Mouse (Mus musculus): Measurements from ENCODE around the gene Lrrc8a.
A peak's percentile ranks its signal among the peaks of the same experiment; 100 is the strongest.

Lrrc8a gene

DNA sequence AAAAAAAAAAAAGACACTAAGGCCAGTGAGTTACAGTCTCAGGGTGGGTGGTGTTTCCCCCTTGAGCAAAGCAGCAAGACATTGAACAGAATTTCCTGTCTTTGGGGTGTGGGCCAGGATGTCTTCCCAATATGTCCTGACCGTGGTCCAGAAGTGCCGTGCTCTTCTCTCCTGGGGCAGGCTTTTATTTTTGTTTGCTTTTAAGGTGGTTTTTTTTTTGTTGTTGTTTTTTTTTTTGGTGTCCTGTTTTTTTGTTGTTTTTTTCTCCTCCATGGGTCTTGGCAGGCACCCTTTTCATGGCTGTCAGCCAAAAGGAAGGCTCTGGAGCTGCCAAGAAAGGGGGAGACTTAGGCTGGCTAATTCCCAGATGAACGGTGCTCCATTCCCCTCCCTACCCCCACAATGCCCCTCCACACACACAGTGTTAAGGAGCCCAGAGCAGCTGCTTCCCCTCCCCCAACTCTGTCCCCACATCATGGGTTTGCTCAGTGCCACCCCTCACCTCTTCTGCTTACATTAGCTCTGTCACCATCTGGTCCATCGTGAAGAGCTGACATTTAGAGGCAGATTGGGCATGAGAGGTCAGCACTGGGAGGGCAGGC lies 25.4 kb downstream of the Lrrc8a start:
- peak; percentile 70 to 80 for DNase-seq

DNA sequence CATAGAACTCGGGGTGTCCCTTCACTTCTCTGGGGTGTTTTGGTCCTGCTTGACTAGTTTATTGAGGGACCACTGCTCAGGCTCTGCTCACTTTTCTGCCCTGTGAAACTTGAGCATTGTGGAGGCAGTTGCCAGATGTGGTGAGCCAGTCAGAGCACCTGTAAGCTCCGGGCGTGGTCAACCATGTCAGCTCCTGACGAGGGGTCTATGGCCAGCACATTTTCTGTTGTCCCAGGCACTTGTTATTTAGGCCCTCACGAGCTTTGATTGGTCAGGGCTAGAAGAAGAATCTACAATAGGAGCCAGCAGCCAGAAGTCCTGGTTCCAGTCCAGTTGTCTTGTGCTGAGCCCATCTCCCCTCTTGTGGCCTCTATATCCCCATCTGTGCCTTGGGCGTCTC lies 26.3 kb downstream of the Lrrc8a start:
- DNase-seq, result no peak

DNA sequence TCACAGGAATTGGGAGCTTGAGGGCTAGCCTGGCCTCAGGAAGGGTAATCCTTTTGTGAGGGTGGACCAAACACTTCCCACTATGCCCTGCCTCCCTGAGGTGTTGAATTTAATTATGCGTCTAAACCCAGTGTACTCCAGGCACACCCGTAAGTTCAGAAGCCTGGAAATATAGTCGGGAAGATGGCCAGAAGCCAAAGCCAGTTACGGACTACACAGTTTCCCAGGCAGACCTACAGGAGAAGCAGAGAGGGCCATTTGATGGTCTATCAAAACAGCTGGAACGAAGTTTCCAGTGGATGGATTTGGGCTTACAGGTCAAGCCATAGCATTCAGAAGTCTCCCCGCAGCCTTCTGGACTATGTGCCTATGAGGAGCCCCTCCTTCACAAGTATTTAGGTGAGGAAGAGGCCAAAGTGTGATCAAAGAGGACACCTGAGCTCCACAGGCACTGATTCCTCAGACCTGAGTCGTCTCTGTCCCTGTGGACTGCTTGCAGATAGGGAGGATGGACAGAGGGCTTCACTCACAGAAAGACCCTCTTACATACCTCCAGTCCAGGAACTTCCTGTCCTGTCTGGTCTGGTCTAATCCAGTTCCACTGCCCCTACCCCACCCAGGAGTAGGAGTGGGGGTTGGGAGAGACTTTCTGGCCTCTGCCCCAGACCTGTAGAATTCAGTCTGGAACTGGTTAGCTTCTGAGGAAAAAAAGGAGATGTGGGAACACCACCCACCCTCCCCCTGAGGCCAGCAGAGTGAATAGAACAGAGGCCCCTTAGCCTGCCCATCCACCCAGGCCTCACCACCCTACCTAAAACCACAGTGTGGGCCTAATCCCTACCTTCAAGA lies 27.4 kb downstream of the Lrrc8a start:
- no peak for DNase-seq

DNA sequence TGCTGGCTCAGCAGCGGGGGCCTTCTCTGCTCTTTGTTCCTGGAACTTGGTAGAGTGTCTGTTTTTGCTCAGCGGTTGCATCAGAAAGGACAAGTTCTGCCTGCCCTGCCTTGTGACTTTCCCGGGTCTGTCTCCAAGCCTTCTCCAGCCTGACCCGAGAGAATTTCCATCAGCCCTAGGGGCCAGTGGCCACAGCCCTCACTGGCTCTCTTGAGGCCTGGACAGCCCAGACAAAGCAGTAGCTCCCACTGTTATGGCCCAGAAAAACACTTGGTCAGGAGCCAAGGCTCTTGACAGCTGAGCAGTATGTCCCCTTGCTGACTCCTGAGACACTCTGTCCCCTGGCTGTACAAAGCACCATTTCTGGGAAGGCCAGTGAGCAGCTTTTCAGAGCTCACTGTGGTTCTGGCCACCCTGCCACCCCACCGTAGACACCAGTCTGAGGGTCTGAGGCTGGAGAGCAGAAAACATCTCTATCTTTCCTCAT lies 28.3 kb downstream of the Lrrc8a start, which contains the start of gene Phyhd1:
Gene Phyhd1, plus strand, starts transcription at position 437 of the 487 bp plus-strand sequence.
- DNase-seq, result peak; percentile 74 to 76

DNA sequence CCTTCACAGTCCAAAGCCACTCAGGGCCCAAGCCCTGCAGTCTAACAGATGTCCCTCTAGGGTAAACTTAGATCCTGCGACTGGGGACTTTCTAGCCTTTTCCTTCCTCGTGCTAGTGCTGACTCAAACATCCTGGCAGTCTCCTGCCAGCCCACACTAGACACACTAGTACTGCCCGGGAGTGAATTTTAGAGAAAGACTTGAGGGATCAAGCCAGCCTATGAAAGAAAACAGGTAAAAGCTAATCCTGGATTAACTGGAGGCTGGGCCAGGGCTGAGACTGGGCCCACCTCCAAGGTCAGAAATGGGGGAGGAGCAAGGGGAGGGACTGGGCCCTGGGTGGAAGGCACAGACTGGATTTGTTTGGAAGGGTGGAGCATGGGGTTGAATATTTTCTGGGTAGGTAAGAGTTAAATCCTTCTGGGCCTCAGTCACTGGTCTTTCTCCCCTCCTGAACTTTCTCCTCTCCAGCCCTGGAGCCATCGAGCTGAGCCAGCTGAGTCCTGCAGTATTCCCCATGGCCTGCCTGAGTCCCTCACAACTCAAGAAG lies 29.0 kb downstream of the Lrrc8a start:
- DNase-seq, result peak; percentile 53

DNA sequence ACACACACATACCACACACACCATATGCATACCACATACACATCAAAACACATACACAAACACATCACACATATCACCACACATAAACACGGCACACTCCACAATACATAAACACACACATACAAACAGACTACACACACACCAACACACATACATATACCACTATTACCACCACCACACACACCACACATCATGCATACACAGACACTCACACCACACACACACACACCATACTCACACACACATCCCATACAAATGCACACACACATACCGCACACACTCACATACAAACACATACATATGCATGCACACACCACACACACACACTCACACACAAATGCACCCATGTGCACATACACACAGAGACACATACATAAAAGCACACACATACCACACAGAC lies 30.0 kb downstream of the Lrrc8a start:
- DNase-seq, result no peak

DNA sequence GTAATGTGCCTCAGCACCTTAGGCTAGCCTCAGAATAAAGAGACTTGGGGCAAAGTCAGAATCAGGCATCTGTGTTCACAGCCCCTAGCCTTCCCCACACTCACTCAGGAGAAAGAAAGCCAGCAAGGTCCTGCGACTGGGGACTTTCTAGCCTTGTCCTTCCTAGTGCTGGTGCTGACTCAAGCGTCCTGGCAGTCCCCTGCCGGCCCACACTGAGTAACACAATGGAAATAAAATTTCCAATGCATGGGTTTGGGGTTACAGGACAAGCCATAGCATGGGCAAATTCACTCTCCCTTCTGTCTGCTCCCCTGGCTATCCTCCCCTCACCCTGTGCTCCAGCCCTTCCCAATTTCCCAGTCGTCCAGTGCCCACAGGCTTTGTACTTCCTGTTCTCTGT lies 30.9 kb downstream of the Lrrc8a start:
- DNase-seq, result no peak

DNA sequence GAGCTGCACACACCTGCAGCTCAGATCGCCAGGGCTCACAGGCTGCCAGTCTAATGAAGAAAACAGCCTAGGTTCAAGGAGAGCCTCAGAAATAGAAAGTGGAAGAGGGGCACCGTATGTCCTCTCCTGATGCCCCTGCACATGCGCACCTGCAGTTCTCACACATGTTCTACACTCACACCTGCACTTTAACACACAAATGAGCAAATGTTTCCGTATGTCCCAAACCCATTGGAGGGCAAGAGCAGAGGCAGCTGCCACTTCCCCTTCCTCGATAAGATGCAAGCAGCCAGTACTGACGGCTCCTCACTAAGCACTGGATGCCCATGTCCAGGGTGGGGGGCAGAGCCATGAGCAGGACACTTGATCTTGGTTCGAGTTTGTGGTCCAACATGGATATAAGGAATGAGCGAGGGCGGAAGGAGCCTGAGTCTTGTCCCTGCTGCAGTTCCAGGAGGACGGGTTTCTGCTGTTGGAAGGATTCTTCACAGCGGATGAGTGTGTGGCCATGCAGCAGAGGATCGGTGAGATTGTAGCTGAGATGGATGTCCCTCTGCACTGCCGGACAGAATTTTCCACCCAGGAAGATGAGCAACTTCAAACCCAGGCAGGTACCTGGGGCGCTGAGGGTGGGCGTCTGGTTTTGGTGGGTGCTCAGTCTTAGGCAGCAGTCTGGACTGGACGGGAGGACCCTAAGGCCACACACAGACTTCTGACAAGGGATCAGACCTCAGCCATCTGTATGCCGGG lies 31.9 kb downstream of the Lrrc8a start:
- no peak for DNase-seq

DNA sequence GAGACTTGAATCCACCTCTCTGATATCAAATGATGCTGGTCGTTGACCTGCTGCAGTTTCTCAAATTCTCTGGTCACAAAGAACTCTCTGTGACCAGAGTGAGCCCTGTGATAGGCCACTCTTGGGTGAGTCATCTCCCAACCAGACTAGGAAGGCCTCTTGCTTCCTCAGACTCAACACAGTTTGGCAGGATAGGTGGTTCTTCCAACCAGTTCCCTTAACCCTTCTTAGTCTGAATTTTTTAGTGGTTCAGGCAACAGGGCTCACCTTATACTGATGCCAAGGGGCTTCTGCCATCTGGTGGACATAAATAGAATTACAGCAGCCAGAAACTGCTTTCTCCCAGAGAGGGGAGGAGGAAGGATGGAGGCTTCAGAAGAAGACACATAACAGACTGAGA lies 32.6 kb downstream of the Lrrc8a start:
- peak; percentile 79 to 85 for DNase-seq

DNA sequence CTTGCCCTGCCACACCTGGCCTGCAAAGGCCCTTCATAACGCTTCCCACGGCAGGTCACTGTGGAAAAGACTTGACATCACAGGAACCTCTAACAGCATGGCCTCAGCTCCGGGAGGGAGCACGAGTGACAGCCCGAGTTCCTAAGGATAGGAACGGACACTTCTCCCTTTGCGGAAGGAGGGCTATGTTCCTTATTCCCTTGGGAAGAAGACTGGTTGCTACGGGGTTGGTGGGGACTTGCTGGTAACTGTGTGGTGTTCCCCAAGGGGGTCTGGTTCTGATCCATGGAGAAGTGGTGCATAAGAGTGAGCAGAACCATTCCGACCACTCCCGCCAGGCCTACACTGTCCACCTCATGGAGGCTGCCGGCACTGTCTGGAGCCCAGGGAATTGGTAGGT lies 43.2 kb downstream of the Lrrc8a start, which contains the start of gene Gm28038:
Gene Gm28038, plus strand, starts transcription at position 301 of the 400 bp plus-strand sequence.
- DNase-seq, result no peak

DNA sequence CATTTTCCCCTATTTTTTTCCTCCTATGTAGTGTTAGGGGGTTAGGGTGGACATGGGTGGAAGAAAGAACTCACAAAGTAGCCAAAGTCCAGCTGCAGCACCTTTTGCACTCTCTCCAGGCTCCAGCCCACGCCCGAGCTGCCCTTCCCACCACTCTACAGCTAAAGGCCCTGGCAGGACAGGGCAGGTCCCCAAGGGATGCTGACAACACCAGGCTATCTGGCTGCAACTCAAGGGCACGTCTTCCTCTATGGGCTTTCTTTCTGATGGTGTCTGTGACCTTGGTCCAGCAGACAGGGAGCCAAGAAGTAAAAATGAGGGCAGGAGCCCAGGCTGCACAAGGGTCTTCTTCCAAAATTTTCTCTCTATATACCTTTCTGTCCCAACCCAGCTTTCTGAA lies 44.1 kb downstream of the Lrrc8a start:
- no peak for DNase-seq

DNA sequence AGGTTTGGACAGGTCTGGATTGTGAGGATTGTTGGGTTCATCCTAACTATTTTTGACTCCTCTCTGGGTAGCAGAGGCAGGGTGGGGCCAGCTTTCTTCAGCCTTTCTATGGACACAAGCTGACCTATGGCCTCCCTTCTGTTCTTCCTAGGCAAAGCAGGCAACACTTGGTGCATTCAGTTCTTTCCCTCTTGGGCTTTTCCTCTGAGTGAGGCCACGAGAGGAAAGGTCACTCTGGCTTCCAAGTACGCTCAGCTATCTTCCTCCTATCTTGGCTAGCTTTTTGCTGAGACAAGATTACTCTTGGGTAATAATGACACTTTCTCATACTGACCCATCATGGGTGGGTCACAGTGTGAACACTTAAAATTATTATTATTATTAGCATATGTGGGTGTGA lies 45.7 kb downstream of the Lrrc8a start:
- no peak for DNase-seq

DNA sequence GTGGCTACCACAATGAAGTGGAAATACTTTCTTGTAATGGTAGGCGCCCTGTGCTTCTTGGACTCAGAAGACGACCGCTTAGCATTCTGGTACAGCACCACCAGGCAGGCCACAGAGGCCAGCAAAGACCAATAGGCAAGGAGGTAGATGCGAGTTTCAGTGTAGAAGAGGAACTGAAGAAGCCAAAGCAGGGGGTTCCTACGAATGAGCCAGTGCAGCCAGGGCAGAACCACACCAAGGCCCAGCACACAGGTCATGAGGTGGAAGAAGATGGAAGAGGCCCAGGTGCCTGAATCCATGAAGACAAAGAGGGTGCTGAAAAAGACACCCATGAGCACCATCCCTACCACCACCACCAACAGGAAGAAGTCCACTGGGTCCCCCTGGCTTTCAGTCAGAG lies 47.5 kb downstream of the Lrrc8a start:
- no peak for DNase-seq

DNA sequence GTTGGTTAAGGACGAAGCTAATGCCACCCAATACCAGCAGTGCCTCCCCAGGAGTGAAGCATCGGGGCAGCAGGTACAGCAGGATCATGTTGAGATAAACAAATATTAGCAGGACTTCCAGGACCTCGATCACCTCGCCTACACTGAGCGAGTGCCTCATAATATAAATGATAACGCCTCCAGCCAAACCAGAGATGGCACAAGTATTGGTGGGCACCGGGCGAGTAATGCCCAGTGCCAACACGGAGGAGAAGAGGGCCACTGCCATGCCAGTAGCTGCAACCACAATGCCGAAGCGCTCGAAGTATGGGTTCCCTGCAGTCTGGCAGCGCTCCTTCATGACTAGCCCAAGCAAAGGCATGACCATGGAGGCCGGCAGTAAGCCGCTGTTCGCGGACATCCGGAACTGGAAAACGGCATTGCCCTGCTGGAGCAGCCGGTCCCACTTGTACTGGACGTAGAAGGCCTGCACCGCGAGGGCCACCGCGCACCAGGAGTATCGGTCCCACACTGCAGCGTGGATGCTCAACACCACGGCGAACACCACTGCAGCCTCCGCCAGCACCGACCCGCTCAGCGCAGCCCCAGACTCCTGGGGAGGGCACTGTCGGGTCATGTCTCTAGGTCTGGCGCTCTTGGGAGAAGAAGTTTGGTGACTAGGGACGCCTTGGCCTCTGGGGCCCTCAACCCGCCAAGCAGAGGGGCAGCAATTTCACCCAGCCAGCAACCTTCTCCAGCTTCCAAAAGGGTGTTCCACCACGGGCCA lies 48.1 kb downstream of the Lrrc8a start:
- peak in 1 of 2 experiments; percentile 42 for DNase-seq

DNA sequence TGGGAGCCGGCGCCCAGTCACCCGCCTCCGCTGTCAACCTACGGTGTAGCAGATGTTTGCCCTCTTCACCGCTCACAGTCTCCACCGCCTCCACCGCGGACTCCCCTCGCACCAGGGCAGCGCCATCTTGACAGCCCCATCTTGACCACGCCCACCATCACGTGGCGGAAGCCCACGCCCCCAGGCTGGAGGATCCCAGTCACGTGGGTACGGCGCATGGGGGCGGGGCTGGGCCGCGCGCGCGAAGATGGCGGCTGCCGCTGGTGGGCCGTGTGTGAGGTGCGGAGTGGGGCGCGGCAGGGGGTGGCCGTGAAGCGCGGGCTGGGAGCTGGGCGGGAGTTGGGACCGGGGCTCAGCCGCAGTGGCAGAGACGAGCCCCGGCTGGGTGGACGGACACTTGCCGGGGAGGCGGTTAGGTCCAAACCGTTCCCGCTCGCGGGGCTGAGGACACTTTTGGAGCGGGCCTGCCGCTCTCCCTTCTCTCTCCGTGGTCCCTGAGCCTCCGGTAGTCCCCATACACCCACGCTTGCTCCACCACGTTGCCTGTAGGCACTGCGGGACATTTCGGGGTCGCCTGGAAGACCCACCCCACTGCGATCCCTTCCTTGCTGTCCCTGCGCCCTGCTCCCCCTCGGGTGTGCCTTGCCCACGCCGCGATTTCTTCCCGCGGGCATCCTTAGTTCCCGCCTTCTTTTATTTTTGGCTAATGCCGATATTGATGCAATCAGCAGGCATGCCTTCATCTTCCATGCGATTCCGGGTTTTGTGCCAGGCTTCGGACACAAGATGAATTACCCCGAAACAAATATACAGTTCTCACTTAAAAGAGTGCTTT lies 48.9 kb downstream of the Lrrc8a start, which contains the start of the genes Dolk and Nup188:
Gene Dolk, minus strand, starts transcription at position 143 of the 835 bp plus-strand sequence.
Gene Nup188, plus strand, starts transcription at position 206 of the 835 bp plus-strand sequence.
- peak; percentile 96 to 98 for DNase-seq

DNA sequence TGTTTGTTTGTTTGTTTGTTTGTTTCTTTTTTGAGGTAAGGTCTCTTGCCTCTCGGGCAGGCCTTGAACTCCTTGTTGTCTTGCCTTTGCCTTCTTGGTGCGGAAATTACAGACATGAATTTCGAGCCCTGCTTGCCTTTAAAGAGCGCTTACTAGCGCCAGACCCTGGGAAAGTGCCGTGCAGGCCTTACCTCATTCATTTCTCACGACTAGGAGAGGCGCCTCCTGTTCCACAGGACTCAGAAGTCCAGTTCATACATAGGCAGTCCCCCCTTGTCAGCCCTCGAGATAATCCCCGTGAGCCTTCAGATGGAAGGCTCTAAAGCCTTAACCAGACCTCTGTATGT lies 49.5 kb downstream of the Lrrc8a start:
- DNase-seq, result peak; percentile 23 to 31

DNA sequence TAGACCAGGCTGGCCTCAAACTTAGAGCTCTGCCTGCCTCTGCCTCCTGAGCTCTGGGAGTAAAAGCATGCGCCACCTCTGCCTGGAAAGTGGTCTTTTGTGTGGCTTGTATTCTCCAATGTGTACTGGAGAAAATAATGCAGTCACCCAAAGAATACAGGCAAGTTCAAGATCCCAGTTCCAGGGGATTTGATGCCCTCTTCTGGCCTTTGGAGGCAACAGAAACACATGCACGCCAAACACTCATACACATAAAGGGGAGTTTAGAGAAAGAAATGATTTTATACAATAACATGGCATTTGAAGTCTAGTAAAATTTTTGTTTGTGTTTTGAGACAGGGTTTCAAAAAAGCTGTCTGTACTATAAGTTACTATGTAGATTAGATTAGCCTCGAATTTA lies 62.0 kb downstream of the Lrrc8a start:
- DNase-seq, result no peak

DNA sequence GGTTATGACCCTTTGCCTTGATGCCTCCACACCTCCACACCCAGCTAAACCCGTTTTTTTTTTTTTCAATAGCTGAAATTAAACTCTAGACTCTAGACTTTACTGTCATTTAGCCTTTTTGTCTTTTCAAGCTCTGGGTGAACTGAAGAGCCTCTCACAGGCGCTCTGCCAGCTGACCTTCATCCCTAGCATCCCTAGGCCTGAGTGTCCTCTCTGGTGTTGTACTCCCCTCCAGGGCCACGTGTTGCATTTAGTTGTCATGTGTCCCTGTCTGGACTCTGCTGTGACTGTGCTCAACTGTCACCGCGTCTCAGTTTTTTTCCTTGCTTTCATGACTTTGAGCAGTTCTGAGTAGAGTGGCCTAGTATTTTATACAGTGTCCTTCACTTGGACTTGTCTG lies 62.5 kb downstream of the Lrrc8a start:
- no peak for DNase-seq

DNA sequence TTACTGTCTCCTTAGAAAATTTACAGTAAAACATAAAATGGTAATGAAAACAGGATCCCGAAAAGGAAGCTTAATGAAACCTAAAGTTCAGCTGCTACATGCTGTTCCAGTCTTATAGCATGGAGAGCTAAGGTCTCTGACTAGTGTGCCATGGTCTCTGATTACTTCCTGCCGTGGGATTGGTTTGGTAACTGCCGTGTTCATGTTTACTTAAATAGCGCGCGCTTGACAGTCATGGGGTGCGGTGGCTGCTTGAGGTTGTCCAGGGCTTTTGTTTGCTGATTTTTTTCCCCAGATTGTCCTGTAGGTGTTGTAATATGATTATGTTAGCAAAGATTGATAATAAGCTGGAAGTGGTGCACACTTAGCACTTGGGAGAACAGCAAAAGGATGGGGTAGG lies 68.6 kb downstream of the Lrrc8a start:
- DNase-seq, result no peak

DNA sequence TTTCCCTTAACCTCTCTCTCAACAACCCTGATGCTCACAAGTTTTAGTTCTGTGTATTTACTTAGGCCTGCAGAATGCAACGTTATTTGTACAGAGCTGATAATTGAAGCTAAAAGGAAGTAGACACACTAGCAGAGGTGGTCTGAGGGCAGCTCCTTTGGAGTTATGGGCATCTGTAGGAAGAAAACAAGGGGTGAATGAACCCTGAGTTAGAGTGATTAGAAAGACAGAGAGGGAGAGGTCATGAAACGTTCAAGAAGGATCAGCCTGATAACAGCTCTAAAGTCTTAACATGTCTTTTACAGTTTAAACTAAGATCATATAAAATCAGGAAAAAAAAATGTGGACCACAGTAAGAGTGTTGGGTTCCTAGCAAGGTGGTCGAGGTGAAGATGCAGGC lies 71.8 kb downstream of the Lrrc8a start:
- DNase-seq, result no peak

DNA sequence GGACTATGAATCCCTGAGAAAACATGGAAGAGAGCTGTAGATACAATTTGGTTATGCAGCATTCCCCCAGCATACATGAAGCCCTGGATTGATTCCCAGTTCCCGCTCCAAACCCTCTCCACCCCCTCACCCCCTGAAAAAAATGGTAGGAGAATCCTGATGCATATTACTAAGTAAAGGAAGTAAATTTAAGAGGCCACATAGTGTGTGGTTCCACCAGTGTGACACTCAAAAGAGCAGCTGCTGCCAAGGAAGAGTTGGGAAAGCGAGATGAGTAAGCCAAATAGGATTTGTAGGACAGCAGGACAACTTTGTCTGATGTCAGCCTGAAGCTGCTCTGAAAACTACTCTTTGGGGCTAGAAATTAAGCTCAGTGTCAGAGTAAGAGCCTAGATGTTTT lies 74.0 kb downstream of the Lrrc8a start:
- DNase-seq, result no peak

Measured in cerebellum, adult 18-20 months (tissue).